Mouse (Mus musculus): ENCODE measurements at regions not wholly inside any gene's neighbourhood (a gene's known extent, or its start where the extent isn't known, plus 50 kb on each side); places are given as distances from the start of the nearest gene placed in this dataset.
A peak's percentile ranks its signal among the peaks of the same experiment; 100 is the strongest.
"Not testable (repeated sequence)": the region's sequence is repeated elsewhere in the genome, so short reads cannot be mapped to it uniquely, and the experiment has no call there.

DNA sequence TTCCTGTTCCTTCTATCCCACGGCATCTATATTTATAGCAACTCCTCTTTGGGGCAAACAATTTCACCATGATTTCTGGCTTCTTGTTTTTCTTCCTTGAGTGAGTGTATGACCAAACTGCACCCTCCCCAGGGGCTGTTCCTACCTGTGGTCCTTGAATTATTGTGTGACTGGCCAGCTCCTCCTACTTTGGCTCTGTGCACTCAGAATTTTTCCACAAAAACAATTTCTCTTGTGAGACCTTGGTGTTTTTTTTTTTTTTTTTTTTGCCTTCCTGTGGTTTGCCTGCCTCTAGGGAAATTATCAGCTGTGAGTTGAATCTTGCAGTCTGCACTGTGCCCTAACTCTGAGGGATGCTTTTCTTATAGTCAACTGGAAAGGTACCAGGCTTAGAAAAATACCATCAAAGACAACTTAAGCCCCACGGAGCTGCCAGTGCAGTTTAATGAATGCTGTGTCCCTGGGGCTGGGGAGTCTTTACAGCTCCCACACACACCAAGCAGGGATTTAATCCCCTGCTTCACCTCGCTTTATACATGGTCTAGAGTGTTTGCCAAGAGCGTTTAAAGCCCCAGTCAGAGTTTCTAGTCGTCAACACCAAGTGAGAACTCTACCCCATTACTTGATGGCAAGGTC is 216.2 kb upstream of the Sesn3 start:
- no peak for DNase-seq (ENCODE audit: low spot score)

DNA sequence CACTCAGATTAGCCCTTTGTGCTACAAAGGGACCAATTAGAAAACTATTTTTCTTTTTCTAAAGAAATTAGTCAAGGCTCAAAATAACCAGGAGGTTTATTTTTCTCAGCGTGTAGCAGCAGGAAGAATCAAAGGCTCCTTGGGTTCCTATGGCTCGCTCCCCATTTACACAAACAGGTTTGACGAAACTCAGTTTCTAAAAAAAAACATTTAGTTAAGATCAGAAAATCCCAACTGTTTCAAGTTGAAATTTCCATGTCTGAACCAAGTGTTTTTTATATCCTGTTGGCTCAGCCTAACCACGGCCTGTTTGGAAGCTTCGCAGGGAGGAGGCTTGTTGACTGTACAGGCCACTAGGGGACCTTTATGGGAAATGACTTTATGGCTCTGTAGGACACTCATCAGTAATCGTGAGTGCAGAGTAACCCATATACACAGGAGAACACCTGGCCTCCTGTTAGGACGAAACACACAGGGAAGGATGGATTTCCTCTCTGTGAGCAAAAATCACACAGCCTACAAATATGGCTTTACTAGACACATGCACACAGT is 215.6 kb upstream of the Sesn3 start:
- no peak for DNase-seq (ENCODE audit: low spot score)

DNA sequence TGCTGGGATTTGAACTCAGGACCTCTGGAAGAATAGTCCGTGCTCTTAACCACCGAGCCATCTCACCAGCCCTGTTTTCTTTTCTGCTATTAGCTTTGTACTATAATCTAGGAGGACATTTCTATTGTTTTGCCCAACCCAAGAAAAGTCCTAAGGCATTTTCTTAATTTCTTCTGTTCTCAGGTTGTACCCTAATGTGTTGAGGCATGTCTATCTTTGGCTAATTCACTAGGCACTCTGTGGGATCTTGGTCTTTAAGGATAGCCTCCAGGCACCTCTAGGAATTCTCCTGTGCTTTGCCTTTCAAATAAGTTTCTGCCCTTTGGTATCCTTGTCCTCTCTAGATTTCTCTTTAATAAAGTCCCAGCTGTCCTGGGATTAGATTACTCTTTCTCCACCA is 214.6 kb upstream of the Sesn3 start:
- DNase-seq (ENCODE audit: low spot score) = no peak

DNA sequence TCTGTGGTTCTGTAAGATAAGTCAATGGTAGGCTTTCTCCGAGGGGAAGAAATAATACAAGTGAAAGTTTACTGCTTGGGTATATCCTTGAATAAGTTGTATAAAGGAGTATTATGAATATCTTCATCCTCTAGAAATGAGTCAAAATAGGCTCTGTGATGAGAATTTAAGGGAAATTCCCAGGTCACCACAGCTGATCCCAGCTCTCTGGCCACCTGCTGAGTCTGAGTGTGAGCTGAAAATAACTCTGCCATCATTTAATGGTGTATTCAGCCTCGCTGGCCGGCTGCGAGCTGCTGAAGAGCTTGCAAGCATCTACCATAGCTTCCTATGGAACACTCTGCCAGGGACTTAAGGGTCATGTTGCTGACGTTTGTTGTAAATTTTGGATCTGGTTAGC is 213.5 kb upstream of the Sesn3 start:
- DNase-seq (ENCODE audit: low spot score) = no peak

DNA sequence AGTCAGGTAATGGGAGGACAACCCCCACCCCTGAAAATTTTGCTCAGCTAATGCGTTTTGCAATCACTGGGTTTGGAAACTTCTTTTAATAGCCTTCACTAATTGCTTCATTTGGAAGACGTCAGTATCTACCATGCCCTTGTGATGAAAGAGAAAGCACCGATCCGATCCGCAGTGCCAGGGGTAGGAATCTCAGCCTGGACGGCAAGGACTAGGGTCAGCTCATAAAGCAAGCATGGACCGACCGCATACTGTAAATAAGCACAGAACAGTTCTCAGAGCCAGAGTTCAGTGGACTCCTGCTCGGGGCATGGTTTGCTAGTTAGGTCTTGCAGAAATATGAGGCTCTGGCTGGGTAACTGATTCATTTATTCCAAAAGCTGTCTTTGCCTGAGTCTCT is 213.0 kb upstream of the Sesn3 start:
- DNase-seq (ENCODE audit: low spot score) = no peak

DNA sequence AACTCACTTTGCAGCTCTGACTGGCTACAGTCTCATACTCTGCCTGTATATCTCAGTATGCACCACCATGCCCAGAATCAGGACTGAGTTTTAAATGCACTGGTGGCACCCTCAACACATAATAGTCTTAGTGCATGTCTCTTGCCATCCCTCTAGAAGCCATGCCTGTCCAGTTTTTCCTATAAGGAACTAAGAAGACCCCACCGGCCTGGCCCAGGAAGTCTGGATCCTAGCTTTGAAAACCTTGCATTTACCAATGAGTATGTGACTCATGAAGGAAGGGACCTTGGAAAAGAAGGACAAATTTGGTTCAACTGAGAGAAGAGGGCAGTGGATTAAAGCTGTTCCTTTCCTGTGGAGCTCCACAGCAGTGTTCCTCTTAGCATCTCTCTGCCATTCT is 212.2 kb upstream of the Sesn3 start:
- DNase-seq (ENCODE audit: low spot score) = no peak

DNA sequence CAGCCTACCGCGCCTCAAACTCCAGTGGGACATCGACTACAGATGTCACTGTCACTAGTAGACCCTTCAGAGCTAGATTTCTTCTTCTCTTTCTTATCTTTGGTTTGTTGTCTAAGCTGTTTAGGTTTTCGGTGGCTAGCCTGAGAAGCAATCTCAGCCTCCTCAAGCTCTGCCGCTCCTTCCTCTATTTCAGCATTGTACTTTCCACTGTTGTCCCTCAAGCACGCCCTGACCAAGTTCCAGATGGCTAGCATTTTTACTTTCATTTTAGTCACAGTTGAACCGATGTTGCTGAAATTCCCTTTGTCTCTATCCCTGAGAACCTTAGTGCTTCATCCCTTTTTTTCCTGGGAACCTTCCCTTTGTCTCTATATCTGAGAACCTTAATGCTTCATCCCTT is 208.1 kb upstream of the Sesn3 start:
- DNase-seq (ENCODE audit: low spot score) = not testable (repeated sequence)

DNA sequence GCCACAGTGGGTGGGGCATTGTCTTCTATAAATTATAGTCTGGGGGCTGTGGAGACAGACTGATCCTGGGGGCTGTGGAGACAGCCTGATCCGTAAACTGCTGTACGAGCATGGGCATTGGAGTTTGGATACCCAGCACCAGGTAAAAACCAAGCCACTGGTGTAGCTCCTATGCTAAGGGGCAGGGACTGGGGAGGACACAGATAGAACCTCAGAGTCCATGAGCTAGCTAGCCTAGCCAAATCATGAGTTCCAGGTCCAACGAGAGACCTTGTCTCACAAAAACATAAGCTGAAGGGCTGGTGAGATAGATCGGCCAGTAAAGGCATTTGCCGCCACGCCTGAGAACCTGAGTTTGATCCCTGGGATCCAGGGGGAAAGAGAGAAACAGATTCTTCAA is 205.8 kb upstream of the Sesn3 start:
- DNase-seq (ENCODE audit: low spot score) = no peak

DNA sequence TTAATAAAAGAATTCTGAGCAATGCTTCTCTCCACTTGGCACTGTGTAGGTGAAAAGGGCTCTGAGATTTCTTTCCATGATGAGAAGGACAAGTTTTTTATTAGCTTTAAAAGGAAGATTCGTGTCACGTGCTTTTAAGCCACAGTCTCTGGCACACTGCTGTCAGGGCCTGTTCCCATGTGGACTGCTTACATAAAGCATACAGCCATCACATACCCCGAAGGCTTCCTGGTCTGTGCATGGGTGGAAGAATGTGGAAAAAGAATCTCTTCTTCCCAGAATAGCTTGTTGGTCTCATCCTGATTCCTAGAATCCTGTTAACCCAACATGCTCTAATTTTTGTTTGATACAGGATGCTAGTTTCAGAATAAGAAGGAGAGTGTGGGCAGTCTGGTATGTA is 205.1 kb upstream of the Sesn3 start:
- no peak for DNase-seq (ENCODE audit: low spot score)

DNA sequence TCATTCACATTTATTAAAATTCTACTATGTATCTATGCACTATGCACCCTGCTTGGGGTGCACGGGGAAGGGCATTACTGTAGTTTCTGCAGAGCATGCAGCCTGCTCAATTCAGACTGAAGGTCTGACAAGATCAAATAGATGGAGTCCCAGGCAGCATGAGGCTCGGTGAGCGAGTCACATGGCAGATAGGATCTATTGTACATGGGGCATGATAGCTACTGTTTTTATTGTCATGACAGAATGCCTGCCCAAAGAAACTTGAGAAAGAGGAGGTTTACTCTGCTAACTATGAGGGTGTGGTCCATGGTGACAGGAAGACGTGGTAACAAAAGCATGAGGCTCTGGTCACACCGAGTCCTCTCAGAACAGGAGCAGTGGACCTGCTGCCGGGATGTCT is 203.1 kb upstream of the Sesn3 start:
- no peak for DNase-seq (ENCODE audit: low spot score)

DNA sequence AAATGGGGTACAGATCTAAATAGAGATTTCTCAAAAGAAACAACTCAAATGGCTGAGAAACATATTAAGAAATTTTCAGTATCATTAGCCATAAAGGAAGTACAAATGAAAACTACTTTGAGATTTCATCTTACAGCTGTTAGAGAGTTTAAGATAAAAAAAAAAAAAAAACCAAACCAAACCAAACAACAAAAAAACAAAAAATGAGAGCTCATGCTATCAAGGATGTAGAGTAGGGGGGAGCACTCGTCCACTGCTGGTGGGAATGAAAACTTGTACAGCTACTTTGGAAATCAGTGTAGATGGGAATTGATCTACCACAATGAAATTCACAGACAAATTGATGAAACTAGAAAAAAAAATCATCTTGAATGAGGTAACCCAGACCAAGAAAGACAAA is 201.9 kb upstream of the Sesn3 start:
- no peak for DNase-seq (ENCODE audit: low spot score)

DNA sequence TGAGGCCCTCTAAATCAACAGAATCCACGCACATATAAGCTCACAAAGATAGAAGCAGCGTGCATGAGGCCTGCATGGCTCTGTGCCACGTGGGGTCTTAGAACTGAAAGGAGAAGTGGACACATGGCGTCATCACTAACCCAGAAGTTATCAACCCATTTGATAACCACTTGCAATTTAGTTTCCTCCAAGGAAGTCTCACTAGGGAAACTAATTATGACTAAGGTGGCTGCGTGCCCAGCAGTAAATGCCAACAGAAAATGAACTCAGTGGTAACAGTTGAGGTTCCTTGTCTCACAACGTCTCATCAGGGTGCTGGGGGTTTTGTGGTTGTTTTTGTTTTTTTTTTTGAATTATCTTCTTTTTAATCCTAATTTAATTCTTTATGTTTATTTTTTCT is 200.6 kb upstream of the Sesn3 start:
- no peak for DNase-seq (ENCODE audit: low spot score)

DNA sequence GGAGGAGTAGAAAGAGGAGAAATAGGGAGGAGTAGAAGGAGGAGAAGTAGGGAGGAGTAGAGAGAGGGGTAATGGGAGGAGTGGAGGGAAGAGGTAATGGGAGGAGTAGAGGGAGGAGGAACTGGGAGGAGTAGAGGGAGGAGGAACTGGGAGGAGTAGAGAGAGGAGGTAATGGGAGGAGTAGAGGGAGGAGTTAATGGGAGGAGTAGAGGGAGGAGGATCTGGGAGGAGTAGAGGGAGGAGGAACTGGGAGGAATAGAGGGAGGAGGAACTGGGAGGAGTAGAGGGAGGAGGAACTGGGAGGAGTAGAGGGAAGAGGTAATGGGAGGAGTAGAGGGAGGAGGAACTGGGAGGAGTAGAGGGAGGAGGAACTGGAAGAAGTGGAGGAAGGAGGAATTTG is 200.0 kb upstream of the Sesn3 start:
- not testable (repeated sequence) for DNase-seq (ENCODE audit: low spot score)

DNA sequence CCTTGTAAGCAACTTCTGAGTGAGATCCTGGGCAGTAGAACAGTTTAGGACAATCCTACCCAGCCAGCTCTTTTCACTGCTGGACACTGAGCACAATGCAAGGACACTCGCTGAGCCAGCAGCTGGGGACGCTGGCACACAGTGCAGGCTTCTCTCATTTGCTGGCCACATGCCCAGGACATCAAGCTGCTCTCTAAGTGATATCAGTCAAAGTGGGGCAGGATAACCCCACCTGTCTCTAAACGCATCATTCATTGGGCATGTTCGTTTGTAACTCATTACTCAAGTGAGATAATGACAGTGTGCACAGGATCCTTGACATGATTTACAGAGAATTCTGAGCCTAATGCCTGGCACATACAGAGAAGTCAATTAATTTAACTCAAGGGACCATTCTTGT is 199.4 kb upstream of the Sesn3 start:
- peak; percentile 77 for DNase-seq (ENCODE audit: low spot score)

DNA sequence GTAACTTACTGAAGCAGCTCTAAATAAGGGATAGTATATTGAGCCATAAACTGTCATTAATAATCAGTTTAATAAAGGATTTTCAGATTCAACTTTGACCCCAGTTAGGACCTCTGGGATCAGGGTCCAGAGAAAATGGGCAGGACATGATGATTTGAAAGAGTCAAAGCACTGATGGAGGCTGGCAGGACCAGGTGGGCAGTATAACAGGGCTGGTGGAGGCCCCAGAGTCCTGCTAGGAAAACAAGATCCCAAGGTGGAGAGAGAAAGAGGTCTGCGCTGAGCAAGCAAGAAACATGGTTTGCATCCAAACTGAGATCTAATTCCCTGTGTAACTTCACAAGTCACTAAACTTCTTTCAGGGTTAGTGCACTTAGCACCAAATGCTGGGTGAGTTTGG is 199.0 kb upstream of the Sesn3 start:
- no peak for DNase-seq (ENCODE audit: low spot score)

DNA sequence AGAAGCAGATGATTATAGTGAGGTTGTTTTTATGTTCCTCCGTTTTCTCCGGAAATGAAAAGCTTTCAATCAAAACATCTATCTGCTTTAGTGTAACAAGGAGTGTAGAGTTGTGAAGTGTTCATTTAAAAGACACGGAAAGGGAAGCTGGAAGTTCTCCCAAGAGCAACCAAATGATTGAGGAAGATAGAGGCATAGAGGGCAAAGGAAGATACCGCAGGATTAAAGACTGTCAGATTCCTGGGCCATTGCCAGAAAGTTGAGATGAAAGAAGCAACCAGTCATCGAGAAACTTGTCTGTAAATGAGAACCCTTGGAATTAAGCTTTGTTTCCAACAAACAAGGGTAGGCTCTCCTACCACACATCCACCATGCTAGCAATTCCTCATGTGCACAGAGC is 198.1 kb upstream of the Sesn3 start:
- DNase-seq (ENCODE audit: low spot score) = no peak

DNA sequence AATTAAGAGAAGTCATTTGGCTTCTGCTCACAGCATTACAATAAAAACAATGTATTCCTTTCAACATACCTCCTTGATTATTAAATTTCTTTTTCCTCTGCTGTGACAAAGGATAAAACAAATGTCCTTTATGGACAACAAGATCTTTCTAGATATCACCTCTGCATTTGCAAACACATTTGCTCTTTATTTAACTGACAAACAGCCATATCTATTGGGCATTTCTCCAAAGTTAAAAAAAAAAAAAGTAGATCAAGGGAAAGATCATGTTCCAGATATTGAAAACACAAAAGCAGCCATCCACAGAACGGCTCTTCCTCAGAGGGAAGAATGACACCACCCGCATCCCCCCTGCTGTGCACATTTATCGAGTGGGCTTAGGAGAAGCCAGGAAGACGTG is 193.7 kb upstream of the Sesn3 start:
- no peak for DNase-seq (ENCODE audit: low spot score)

DNA sequence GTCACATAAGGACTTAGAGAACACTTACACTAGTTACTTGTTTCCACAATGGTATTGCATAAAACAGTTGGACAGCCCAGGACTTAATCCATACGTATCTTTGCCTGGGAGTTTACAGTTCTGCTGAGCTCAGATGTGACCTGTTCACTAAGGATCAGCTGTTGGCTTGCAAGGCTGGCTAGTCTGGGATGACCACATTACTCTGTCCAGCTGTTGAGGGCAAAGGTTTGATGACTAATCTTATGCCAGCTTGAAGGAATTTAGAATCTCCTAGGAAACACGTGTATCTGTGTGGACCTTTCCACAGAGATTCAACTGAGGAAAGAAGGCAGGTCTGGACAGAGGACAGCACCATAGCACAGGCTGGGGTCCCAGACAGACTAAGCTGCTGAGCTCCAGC is 188.7 kb upstream of the Sesn3 start:
- DNase-seq (ENCODE audit: low spot score) = no peak

DNA sequence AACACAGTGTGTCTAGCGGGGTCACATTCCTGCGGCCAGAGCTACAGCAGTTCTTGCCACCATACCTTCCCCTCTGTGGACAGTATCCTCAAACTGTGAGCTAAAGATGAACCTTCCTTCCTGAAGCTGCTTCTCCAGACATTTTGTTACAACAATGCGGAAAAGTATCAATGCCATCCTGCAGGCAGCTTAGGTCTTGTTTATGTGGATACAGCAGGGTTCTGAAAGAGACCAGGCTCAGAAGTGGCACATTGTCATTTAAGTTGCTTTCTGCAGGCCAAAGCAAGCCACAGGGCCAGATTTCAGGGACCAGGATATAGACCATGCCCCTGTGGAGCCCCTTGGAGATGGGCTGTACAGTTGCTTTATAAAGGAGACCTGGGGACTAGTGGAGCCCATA is 188.3 kb upstream of the Sesn3 start:
- DNase-seq (ENCODE audit: low spot score) = no peak

DNA sequence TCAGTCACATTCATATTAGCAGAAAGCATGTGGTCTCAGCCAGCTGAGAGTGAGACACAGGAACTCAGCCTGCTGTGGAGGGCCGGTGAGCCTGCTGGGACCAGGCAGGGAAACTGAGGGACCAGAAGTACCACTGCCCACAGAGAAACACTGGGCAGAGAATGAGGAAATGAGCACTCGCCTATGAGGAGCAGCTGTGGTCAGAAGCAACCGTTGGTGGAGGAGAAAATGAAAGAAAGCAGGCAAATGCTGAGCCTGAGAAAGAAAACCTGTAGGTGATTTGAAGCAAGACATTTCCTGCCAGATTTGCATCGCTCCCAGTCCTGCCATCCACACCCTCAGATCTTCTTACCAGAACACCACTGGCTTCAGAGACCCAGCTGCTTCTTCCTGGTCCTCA is 187.0 kb upstream of the Sesn3 start:
- DNase-seq (ENCODE audit: low spot score) = no peak

DNA sequence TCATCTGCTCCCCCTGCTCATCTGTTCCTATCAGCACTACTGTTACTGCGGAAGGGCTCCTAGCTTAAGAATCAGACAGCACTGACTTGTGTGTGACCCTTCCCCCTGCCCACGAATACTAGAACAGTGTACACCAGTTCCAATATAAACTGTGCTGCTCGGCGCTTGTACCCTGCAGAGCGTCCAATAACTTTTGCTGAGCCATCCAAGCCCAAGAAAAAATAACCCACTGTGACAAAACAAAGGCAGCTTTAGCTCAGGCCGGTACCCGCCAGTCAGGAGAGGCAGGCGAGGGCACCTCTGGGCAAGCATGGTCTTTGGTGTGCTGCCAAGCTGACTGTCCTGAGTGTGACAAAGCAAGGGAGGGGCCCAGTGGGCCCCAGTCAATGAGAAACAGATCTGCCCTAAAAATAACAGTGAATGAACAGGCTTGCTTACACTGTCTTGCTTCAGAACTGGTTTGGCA is 185.0 kb upstream of the Sesn3 start:
- DNase-seq (ENCODE audit: low spot score) = peak; percentile 54

DNA sequence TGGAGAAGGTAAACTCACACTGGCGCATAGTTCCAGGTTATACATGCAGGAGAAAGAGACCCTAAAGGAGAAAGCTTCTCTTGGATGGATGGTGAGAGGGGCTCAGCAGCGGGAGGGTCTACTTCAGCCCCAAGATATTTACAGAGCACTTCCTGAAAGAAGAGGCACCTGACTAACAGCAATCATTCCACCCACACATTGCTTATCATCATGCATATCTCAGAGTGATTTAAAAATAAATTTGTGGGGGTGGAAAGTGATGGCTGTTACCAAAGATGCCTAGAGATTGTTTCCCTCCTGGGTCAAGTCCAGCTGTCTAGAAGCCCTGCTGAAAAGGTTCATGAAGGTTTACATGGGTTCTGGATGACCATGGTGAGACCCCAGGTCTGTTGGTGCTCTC is 184.4 kb upstream of the Sesn3 start:
- DNase-seq (ENCODE audit: low spot score) = no peak

DNA sequence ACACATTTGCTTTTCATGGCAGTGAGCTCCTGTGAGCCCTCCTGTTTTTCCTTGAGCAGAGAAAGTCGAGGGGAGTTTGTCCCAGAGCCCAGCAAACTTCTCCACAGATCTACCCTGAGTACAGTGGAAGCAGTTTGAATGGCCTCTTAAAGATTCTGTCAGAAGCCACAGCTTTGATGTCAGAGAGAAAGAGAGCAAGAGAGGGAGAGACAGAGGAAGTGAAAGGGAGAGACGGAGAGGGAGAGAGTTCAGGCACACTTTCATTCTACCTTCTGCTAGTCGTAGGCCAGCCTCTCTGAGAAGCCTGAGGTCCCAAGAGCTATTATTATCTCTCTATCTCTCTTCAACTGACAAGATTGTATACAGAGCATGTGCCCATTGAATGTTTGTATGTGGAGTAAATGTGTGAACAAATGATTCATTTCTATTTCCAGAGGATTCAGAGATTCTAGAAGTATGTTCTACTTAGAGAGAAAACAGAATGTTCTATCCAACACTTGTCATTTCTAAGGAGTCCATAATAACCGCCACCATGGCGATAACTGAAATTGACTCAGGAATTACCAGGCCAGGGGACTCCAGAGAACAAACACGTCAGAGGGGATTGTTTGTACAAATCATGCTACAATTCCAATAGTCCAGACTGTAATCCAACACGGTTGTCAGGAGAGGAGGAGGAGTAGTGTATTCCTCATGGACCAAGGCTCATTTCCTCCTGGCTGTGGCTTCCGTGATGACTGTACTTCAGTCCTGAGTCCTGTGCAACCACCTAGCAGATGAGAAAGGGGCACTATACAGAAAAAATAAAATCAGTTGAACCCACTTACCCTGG is 183.6 kb upstream of the Sesn3 start:
- no peak for DNase-seq (ENCODE audit: low spot score)

DNA sequence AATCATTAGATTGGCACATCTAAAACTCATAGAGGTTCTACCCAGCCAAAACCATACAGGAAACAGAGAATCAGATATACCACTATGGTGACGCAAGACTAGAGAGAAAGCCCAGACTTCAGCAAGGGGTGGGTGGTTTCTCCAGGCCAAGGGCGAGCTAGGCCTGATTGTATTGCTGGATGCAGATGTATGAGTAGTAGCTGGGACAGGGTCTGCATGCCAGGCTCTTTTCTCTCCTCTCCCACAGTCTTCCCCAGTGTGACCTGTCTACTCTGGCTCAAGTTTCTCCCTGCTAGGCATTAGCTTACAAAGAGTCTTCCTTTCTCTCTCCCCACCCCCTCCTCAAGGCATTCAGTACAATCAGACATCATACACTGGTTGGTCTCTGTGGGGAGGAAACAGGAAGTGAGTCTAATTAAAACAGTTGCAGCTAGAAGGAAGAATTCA is 181.8 kb upstream of the Sesn3 start:
- no peak for DNase-seq (ENCODE audit: low spot score)

Data from layer of hippocampus, adult 11-12 months (tissue).